Mouse (Mus musculus) kidney, embryonic 15.5 days (tissue): Measurements from ENCODE around the gene Olfr1212. TPM values are rescaled to one million over a fixed set of nuclear protein-coding genes. Genes with fewer than 3 reads are reported as not detected.

ENCODE experiments used
- ATAC-seq: fragments of 200-750 bp; cut with Nextera tagmentation; replicated peaks from 2 replicates; pipeline ENCODE4 v1.8.0; 2017; ENCODE audit warnings: moderate TSS enrichment; ENCODE audit not compliant: low FRiP score
- H3K27ac ChIP-seq: fragments of 300-500 bp; sonication (generic); 2 replicates; pipeline ENCODE4 v1.5.1; 2015; ENCODE audit warnings: mild to moderate bottlenecking, inconsistent platforms
- H3K27me3 ChIP-seq: fragments of 300-500 bp; sonication (generic); 2 replicates; pipeline ENCODE4 v1.6.1; 2015; ENCODE audit warnings: inconsistent platforms
- H3K36me3 ChIP-seq: fragments of 300-500 bp; sonication (generic); 2 replicates; pipeline ENCODE4 v1.6.1; 2015; ENCODE audit warnings: inconsistent platforms
- H3K4me1 ChIP-seq: fragments of 300-500 bp; sonication (generic); 2 replicates; pipeline ENCODE4 v1.6.1; 2015; ENCODE audit warnings: inconsistent platforms
- H3K4me2 ChIP-seq: fragments of 300-500 bp; sonication (generic); 2 replicates; pipeline ENCODE4 v1.6.1; 2015; ENCODE audit warnings: moderate library complexity, mild to moderate bottlenecking, inconsistent platforms
- H3K4me3 ChIP-seq: fragments of 300-500 bp; sonication (generic); replicated peaks from 2 replicates; pipeline ENCODE4 v1.5.1; 2015; ENCODE audit warnings: mild to moderate bottlenecking, inconsistent platforms
- H3K9ac ChIP-seq: fragments of 300-500 bp; sonication (generic); 2 replicates; pipeline ENCODE4 v1.6.1; 2015; ENCODE audit warnings: mild to moderate bottlenecking, inconsistent platforms
- H3K9me3 ChIP-seq: fragments of 300-500 bp; sonication (generic); replicated peaks from 2 replicates; pipeline ENCODE4 v1.6.1; 2016; ENCODE audit warnings: inconsistent platforms
- WGBS: fragments of 180-500 bp; shearing (Covaris S2); methylation state at CpG from one replicate; pipeline ENCODE4 v1.1.7; 2015; ENCODE audit warnings: mixed read lengths; 5-methylcytosine and 5-hydroxymethylcytosine counted together
- polyA plus RNA-seq: library from polyadenylated mRNA; unstranded; fragments of >200 nt; fragmentation: Nextera tagmentation; extraction: Ambion mirVana; gene quantifications from 2 replicates; pipeline ENCODE4 v1.2.1, GENCODE M21; 2015

The Olfr1212 gene
- not detected in 2 replicates for polyA plus RNA-seq

GRCm38 (mm10) chr2:88953669-88954068 lies at the start of gene Olfr1212:
TSS of gene Olfr1212 (plus strand) at chr2:88953969.
- H3K27ac ChIP-seq = no peak within 1 kb of the TSS
- no peaks in the 10 kb centered on the region for H3K9me3 ChIP-seq
- H3K9ac ChIP-seq = no peak within 1 kb of the TSS
- ATAC-seq = no peak
- no peaks in the 10 kb centered on the region for H3K4me1 ChIP-seq
- H3K4me2 ChIP-seq = no peak within 1 kb of the TSS
- no peak within 1 kb of the TSS for H3K4me3 ChIP-seq
- no peaks in the 10 kb centered on the region for H3K36me3 ChIP-seq
- H3K27me3 ChIP-seq = no peaks in the 10 kb centered on the region

- no peak within 1 kb of the TSS for H3K27ac ChIP-seq
- H3K36me3 ChIP-seq = no peaks in the 10 kb centered on the region
- 87% methylated on average over 3 of the region's 3 CpGs for WGBS
- no peak within 1 kb of the TSS for H3K4me2 ChIP-seq
- ATAC-seq = no peak
- H3K9me3 ChIP-seq = no peaks in the 10 kb centered on the region
- H3K4me3 ChIP-seq = no peak within 1 kb of the TSS
- H3K27me3 ChIP-seq = no peaks in the 10 kb centered on the region
- H3K4me1 ChIP-seq = no peaks in the 10 kb centered on the region
- no peak within 1 kb of the TSS for H3K9ac ChIP-seq
Measured at GRCm38 (mm10) chr2:88915057-88915456, 38.7 kb upstream of the Olfr1212 start, which contains the start of gene Olfr1209. TSS of gene Olfr1209 (minus strand) at chr2:88915157.

GRCm38 (mm10) chr2:88938011-88938410 lies 15.8 kb upstream of the Olfr1212 start, which contains the start of gene Olfr1211:
TSS of gene Olfr1211 (minus strand) at chr2:88938111.
- no peak within 1 kb of the TSS for H3K9ac ChIP-seq
- no peak within 1 kb of the TSS for H3K27ac ChIP-seq
- no peak for ATAC-seq

GRCm38 (mm10) chr2:88980181-88980580 lies 26.4 kb downstream of the Olfr1212 start, which contains the start of gene Gm13762:
TSS of gene Gm13762 (minus strand) at chr2:88980281.
- no peaks in the 10 kb centered on the region for H3K9me3 ChIP-seq
- H3K27me3 ChIP-seq = no peaks in the 10 kb centered on the region
- H3K4me1 ChIP-seq = no peaks in the 10 kb centered on the region
- no peak within 1 kb of the TSS for H3K4me3 ChIP-seq
- H3K36me3 ChIP-seq = no peaks in the 10 kb centered on the region
- no peak within 1 kb of the TSS for H3K9ac ChIP-seq
- 77% methylated on average over 1 of the region's 1 CpGs for WGBS
- no peak for ATAC-seq
- no peak within 1 kb of the TSS for H3K4me2 ChIP-seq
- no peak within 1 kb of the TSS for H3K27ac ChIP-seq

More at GRCm38 (mm10) chr2:88938011-88938410, 15.8 kb upstream of the Olfr1212 start, which contains the start of gene Olfr1211:
- H3K9me3 ChIP-seq = no peaks in the 10 kb centered on the region
- H3K27me3 ChIP-seq = no peaks in the 10 kb centered on the region
- no peaks in the 10 kb centered on the region for H3K36me3 ChIP-seq
- no peak within 1 kb of the TSS for H3K4me2 ChIP-seq
- H3K4me3 ChIP-seq = no peak within 1 kb of the TSS
- H3K4me1 ChIP-seq = no peaks in the 10 kb centered on the region
- 89% methylated on average over 1 of the region's 1 CpGs for WGBS

GRCm38 (mm10) chr2:88992553-88992952 lies 38.8 kb downstream of the Olfr1212 start, which contains the start of gene Olfr1214:
TSS of gene Olfr1214 (minus strand) at chr2:88992653.
- Histone ChIP-seq H3K27ac (no peak within 1 kb of the TSS), H3K27me3 (no peaks in the 10 kb centered on the region), H3K4me2 (no peak within 1 kb of the TSS), H3K9me3 (no peaks in the 10 kb centered on the region), H3K4me1 (no peaks in the 10 kb centered on the region), H3K4me3 (no peak within 1 kb of the TSS), H3K36me3 (no peaks in the 10 kb centered on the region), H3K9ac (no peak within 1 kb of the TSS)
- 74% methylated on average over 1 of the region's 1 CpGs for WGBS
- ATAC-seq = no peak

- no peak within 1 kb of the TSS for H3K4me3 ChIP-seq
- no peak within 1 kb of the TSS for H3K9ac ChIP-seq
- no peak within 1 kb of the TSS for H3K27ac ChIP-seq
- ATAC-seq = no peak
- H3K4me2 ChIP-seq = no peak within 1 kb of the TSS
- no peaks in the 10 kb centered on the region for H3K9me3 ChIP-seq
- no peaks in the 10 kb centered on the region for H3K36me3 ChIP-seq
- no peaks in the 10 kb centered on the region for H3K4me1 ChIP-seq
- no peaks in the 10 kb centered on the region for H3K27me3 ChIP-seq
- WGBS = 69% methylated on average over 2 of the region's 2 CpGs
Measured at GRCm38 (mm10) chr2:89006873-89007272, 53.1 kb downstream of the Olfr1212 start, which contains the start of gene Olfr1215. TSS of gene Olfr1215 (minus strand) at chr2:89006973.

Other genes with a start within 250 kb of the Olfr1212 start
- not detected in 2 replicates for gene Olfr1196, start 249.4 kb upstream of the Olfr1212 start, polyA plus RNA-seq
- gene Olfr1197, start 221.6 kb upstream of the Olfr1212 start, polyA plus RNA-seq = not detected in 2 replicates
- not detected in 2 replicates for gene Olfr1198, start 202.6 kb upstream of the Olfr1212 start, polyA plus RNA-seq
- gene Olfr1199, start 193.5 kb upstream of the Olfr1212 start, polyA plus RNA-seq = not detected in 2 replicates
- not detected in 2 replicates for gene Olfr1200, start 183.5 kb upstream of the Olfr1212 start, polyA plus RNA-seq
- not detected in 2 replicates for gene Olfr1201, start 160.9 kb upstream of the Olfr1212 start, polyA plus RNA-seq
- not detected in 2 replicates for gene Olfr1202, start 139.5 kb upstream of the Olfr1212 start, polyA plus RNA-seq
- gene Olfr1205, start 124.2 kb upstream of the Olfr1212 start, polyA plus RNA-seq = not detected in 2 replicates
- not detected in 2 replicates for gene Olfr1204, start 104.7 kb upstream of the Olfr1212 start, polyA plus RNA-seq
- not detected in 2 replicates for gene Olfr1206, start 90.7 kb upstream of the Olfr1212 start, polyA plus RNA-seq
- not detected in 2 replicates for gene Olfr1208, start 51.7 kb upstream of the Olfr1212 start, polyA plus RNA-seq
- gene Olfr1209, start 38.8 kb upstream of the Olfr1212 start, polyA plus RNA-seq = not detected in 2 replicates
- gene Olfr1211, start 15.9 kb upstream of the Olfr1212 start, polyA plus RNA-seq = not detected in 2 replicates
- not detected in 2 replicates for gene Gm13762, start 26.3 kb downstream of the Olfr1212 start, polyA plus RNA-seq
- not detected in 2 replicates for gene Olfr1214, start 38.7 kb downstream of the Olfr1212 start, polyA plus RNA-seq
- gene Olfr1215, start 53.0 kb downstream of the Olfr1212 start, polyA plus RNA-seq = not detected in 2 replicates
- gene Olfr1216, start 64.4 kb downstream of the Olfr1212 start, polyA plus RNA-seq = not detected in 2 replicates
- not detected in 2 replicates for gene Olfr1217, start 78.1 kb downstream of the Olfr1212 start, polyA plus RNA-seq
- not detected in 2 replicates for gene Olfr1218, start 107.2 kb downstream of the Olfr1212 start, polyA plus RNA-seq
- not detected in 2 replicates for gene Olfr1219, start 129.5 kb downstream of the Olfr1212 start, polyA plus RNA-seq
- not detected in 2 replicates for gene Olfr1220, start 152.9 kb downstream of the Olfr1212 start, polyA plus RNA-seq
- gene Olfr1221, start 163.3 kb downstream of the Olfr1212 start, polyA plus RNA-seq = not detected in 2 replicates
- not detected in 2 replicates for gene Olfr1222, start 179.1 kb downstream of the Olfr1212 start, polyA plus RNA-seq
- not detected in 2 replicates for gene Olfr1223, start 197.6 kb downstream of the Olfr1212 start, polyA plus RNA-seq
- gene Olfr1224-ps1, start 210.1 kb downstream of the Olfr1212 start, polyA plus RNA-seq = not detected in 2 replicates
- gene Olfr1225, start 220.7 kb downstream of the Olfr1212 start, polyA plus RNA-seq = not detected in 2 replicates
- gene Olfr1226, start 246.1 kb downstream of the Olfr1212 start, polyA plus RNA-seq = not detected in 2 replicates